Mouse (Mus musculus): ENCODE results near the gene Fkbp5. TPM values are rescaled to one million over a fixed set of nuclear protein-coding genes. Genes with fewer than 3 reads are reported as not detected.
"Not testable (repeated sequence)": the region's sequence is repeated elsewhere in the genome, so short reads cannot be mapped to it uniquely, and the experiment has no call there.

The Fkbp5 gene
- total RNA-seq, 2 experiments from 2014 or later: 11.5 to 12.0 TPM

- DNase-seq (ENCODE audit: low spot score in 2 of 2): no peak
Measured at GRCm38 (mm10) chr17:28424373-28424772, 93.0 kb downstream of the Fkbp5 start.

GRCm38 (mm10) chr17:28421071-28421470, 96.3 kb downstream of the Fkbp5 start:
- DNase-seq (ENCODE audit: low spot score in 2 of 2): no peak

- no peak for DNase-seq (ENCODE audit: low spot score in 2 of 2)
Measured at GRCm38 (mm10) chr17:28420229-28421051, 96.9 kb downstream of the Fkbp5 start.

GRCm38 (mm10) chr17:28419636-28420035, 97.7 kb downstream of the Fkbp5 start:
- no peak for DNase-seq (ENCODE audit: low spot score in 2 of 2)

GRCm38 (mm10) chr17:28418954-28419353, 98.4 kb downstream of the Fkbp5 start:
- no peak for DNase-seq (ENCODE audit: low spot score in 2 of 2)

GRCm38 (mm10) chr17:28418481-28418880, 98.8 kb downstream of the Fkbp5 start:
- DNase-seq (ENCODE audit: low spot score in 2 of 2): not testable (repeated sequence)

- no peak for DNase-seq (ENCODE audit: low spot score in 2 of 2)
Measured at GRCm38 (mm10) chr17:28417771-28418170, 99.6 kb downstream of the Fkbp5 start.

GRCm38 (mm10) chr17:28415271-28415670, 102.1 kb downstream of the Fkbp5 start:
- DNase-seq (ENCODE audit: low spot score in 2 of 2): no peak

GRCm38 (mm10) chr17:28411381-28411960, 105.9 kb downstream of the Fkbp5 start:
- no peak for DNase-seq (ENCODE audit: low spot score in 2 of 2)

- no peak for DNase-seq (ENCODE audit: low spot score in 2 of 2)
Measured at GRCm38 (mm10) chr17:28410731-28411130, 106.6 kb downstream of the Fkbp5 start.

GRCm38 (mm10) chr17:28408251-28408918, 108.9 kb downstream of the Fkbp5 start:
- no peak for DNase-seq (ENCODE audit: low spot score in 2 of 2)

- DNase-seq (ENCODE audit: low spot score in 2 of 2): peak; percentile 53 to 80
Measured at GRCm38 (mm10) chr17:28407418-28408250, 109.7 kb downstream of the Fkbp5 start.

- DNase-seq (ENCODE audit: low spot score in 2 of 2): no peak
Measured at GRCm38 (mm10) chr17:28406471-28406870, 110.9 kb downstream of the Fkbp5 start.

- not testable (repeated sequence) for DNase-seq (ENCODE audit: low spot score in 2 of 2)
Measured at GRCm38 (mm10) chr17:28404745-28405144, 112.6 kb downstream of the Fkbp5 start.

- DNase-seq (ENCODE audit: low spot score in 2 of 2): no peak
Measured at GRCm38 (mm10) chr17:28404301-28404700, 113.0 kb downstream of the Fkbp5 start.

- no peak for DNase-seq (ENCODE audit: low spot score in 2 of 2)
Measured at GRCm38 (mm10) chr17:28394994-28395393, 122.3 kb downstream of the Fkbp5 start.

- DNase-seq (ENCODE audit: low spot score in 2 of 2): no peak
Measured at GRCm38 (mm10) chr17:28394051-28394765, 123.1 kb downstream of the Fkbp5 start.

GRCm38 (mm10) chr17:28391568-28392432, 125.5 kb downstream of the Fkbp5 start:
- no peak for DNase-seq (ENCODE audit: low spot score in 2 of 2)

GRCm38 (mm10) chr17:28388534-28388933, 128.8 kb downstream of the Fkbp5 start:
- no peak for DNase-seq (ENCODE audit: low spot score in 2 of 2)
